Mouse (Mus musculus) ovary, adult 18-20 months (tissue): ENCODE measurements around the gene Ankrd33.
A peak's percentile ranks its signal among the peaks of the same experiment; 100 is the strongest.

ENCODE experiments used
- DNase-seq: peaks from one replicate; pipeline ENCODE4 v3.0.0; 2022; ENCODE audit warnings: low spot score, mixed read lengths

The Ankrd33 gene

DNA sequence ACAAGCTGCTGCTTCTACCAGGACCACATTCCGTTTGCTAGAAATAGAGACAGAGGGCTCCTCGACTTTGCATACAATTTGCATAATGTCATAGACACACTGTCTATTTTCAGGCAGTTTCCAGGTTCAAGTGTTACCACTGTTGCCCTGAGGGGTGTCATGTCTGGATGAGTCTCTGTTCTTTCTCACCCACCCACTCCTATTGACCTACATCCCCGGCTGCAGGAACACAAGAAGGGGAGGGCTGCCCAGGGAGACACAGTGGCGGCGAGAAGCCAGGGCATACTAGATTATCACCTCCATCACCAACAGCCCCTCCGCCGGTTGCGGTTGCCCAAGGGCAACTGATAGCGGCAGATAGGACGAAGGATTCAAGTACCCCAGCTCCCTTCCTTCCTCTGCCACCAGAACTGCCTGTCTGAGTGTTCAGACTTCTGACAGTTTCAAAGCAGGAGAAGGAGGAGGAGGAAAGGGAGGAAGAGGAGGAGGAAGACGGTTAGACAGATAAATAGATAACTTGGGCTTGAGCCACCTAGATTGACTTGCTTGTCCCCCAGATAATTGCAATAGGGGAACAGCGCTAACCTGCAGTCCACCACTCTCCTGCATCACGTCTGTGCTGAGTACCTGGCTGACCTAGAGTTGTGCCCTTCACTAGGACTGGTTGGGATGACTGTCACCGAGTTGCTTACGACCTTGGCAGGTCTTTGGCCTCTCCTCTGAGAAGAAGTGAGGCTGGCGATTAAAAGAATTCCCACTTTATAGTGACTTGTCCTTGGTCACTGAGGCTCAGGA, 31.8 kb downstream of the Ankrd33 start:
- no peak for DNase-seq

DNA sequence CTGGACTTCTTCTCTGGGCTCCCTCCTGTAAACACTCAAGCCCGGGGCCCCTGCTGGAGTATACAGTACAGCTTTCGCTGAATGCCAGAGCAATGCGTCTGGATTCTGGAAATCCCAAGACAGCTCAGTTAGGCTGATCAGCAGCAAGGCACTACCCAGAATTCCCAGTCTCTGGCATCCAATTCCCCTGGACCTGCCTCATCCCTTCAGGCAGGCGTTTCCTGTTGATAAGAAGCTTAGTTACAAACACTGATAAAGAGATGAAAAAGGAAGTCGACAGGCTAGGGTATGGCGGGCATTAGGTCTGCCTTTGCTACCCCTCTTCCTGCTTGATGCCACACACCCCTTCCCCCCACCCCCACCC, 32.3 kb downstream of the Ankrd33 start:
- DNase-seq = no peak

DNA sequence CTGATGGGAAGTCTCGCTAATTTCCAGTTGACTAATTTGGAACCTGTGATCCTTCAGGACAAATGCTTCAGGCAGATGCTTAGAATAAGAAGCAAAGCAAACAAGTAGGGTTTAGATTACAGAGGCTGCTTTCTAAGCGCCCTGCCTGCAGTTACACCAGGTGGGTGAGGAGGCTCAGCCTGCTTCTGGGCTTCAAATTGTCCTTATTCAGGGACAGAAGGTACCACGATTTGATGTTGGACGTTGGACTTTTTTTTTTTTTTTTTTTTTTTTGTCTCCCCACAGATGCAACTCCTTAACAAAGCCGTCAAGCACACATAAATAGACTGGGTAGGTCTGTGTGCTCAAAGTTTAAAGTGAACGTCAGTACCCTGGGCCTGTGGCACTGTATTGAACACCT, 33.0 kb downstream of the Ankrd33 start:
- no peak for DNase-seq

DNA sequence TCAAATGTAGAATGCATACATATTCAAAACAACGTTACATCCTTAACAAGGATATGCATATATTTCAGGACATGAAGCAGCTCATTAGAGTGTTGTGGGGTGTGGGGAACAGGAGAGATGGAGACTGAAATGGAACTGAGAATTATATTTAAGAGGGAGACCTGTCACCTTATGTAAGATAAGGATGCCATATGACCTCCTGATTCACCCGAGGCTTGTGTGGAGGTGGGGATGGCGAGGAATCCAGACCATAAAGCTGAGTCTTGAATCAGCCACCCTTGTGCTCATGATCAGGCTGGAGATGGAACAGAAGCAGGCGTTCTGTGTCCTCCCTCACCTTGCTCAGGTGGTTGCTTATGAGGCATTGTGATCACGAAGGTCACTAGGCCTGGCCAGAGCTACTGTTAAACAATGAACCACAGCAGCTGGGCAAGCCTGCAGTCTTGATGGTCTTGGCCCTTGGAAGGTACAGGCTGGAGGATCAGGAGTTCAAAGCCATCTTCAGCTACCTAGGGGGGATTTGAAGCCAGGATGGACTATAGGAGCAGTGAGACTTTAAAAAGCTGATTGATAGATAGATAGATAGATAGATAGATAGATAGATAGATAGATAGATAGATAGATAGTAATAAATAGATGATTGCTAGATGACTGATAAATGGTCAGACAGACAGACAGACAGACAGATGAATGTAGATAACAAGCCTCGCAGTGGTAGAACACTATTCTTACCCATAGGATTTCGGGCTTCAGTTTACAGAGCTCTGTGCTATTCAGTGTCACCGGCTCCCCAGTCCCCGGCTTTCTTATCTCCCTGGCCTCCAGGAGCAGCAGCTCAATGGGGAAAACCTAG, 36.1 kb downstream of the Ankrd33 start:
- DNase-seq = no peak

- no peak for DNase-seq
Measured at GRCm38 (mm10) chr15:101154700-101155616, 39.4 kb downstream of the Ankrd33 start.

DNA sequence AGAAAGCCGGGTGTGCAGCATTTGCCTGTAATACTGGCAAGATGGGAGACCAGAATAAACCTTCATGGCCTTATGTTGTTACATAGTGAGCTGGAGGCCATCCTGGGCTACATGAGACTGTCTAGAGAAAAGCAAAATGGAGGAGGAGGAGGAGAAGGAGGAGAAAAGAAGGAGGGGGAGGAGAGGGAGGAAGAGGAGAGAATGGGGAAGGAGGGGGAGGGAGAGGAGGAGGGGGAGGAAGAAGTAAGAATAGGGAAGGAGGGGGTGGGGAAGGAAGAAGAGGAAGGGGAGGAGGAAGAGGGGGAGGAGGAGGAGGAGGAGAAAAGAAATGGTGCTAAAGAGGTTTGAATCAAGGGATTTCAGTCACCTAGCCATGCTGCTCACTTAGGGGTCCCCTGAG, 44.6 kb downstream of the Ankrd33 start:
- DNase-seq = no peak

GRCm38 (mm10) chr15:101160591-101160990, 45.0 kb downstream of the Ankrd33 start:
- no peak for DNase-seq

GRCm38 (mm10) chr15:101161534-101161933, 46.0 kb downstream of the Ankrd33 start:
- DNase-seq = no peak

DNA sequence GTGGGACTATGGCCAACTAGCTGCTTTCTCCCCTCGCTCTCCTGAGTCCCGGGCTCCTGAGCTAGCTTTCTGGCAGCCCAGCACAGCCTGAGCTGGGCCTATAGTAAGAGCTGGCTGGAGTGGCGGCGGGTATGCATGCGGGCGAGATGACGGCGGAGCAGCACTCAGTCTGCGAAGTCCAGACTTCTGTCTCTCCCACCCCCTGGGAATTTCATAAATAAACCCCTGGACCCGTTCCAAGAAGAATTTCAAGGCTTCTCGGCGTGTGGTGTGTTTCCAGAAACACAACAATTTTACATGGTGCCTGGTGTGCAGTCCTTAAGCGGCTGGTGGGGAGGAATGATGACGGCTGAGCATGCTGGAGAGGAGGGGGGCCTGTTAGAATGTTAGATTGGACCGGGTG, 47.5 kb downstream of the Ankrd33 start:
- DNase-seq = peak; percentile 20

DNA sequence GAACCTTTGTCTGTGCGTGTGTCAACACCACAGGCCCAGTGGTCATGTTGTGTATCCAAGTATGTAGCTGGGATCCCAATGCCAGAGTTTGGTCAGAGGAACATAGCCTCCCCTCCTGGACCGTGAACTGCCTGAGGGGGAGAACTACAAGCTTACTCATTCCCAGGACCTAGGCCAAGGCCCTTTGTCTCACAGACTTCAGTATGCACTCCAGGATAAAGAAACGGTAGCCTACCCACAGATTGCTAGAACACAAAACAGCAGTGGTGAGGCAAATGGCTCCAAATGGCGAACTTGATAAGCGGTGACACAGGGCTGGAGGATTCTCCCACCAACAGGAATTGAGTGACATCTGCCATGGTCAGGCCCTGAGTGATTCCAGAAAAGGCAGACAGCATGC, 48.3 kb downstream of the Ankrd33 start:
- DNase-seq = peak; percentile 46

DNA sequence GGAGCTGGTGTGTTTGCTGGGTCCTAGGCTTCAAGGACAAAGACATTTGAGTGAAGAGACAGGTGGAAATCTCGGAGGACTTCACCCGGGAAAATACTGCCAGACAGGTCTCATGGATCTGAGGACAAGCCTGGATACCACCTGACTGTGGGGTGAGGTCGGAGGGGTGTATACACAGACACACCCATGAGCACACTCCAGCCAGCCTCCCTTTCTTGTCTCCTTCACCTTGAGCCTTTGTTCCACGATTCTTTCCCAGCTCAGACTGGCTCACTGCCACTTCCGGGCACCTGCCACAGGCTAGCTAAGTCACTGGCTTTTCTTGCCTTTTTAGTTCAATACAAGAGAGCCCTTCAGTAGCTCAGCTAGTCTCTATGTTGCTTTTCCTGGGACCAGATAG, 48.7 kb downstream of the Ankrd33 start:
- DNase-seq = no peak

- DNase-seq = peak; percentile 15
Measured at GRCm38 (mm10) chr15:101165658-101166437, 50.3 kb downstream of the Ankrd33 start.

DNA sequence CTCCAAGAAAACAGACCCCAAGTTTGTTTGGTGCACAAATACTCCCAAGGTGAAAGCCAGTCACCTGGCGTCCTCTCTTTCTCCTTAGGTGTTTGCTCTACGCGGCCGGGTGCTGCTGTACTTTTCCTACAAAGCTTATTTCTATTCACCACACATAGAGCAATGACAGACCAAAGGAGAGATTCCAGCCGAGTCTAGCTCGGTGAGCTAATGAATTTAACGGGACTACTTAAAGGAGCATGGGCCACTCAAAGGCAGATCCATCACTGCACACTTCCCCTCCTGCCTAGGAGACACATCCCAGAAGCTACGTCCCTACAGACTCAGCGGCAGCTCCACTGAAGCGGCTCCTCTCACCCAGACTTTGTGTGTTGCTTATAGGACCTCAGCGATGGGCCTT, 52.0 kb downstream of the Ankrd33 start:
- no peak for DNase-seq
